Mouse (Mus musculus) ES-E14 (cell line): Measurements from ENCODE around the gene Plcxd2. TPM values are rescaled to one million over a fixed set of nuclear protein-coding genes. Genes with fewer than 3 reads are reported as not detected.

Experiments
- DNase-seq: peaks from one replicate; pipeline ENCODE4 v3.0.0-alpha.2; 2013; ENCODE audit warnings: low read depth, low spot score
- H3K27ac ChIP-seq: 2 replicates; pipeline ENCODE4 v1.5.1; 2012; ENCODE audit warnings: low read depth, mild to moderate bottlenecking, low read length, moderate library complexity, mixed read lengths; ENCODE audit not compliant: poor library complexity, insufficient read depth, severe bottlenecking
- H3K36me3 ChIP-seq: 2 replicates; pipeline ENCODE4 v1.6.1; 2012; ENCODE audit warnings: mild to moderate bottlenecking, low read length, moderate library complexity, mixed read lengths; ENCODE audit not compliant: control insufficient read depth, poor library complexity, insufficient read depth, severe bottlenecking
- H3K4me1 ChIP-seq, 2 experiments: fragments of 150-350 bp in 1 of 2; sonication (generic) in 1 of 2; 2 replicates each; pipeline ENCODE4 v1.6.1; 2012; ENCODE audit warnings: low read length in 2 of 2, mild to moderate bottlenecking in 1 of 2, mixed read lengths in 1 of 2; ENCODE audit not compliant: control insufficient read depth in 2 of 2, insufficient read depth in 2 of 2, poor library complexity in 1 of 2
- H3K4me3 ChIP-seq, 2 experiments: fragments of 150-350 bp in 1 of 2; sonication (generic) in 1 of 2; 2 replicates each; pipeline ENCODE4 v1.5.1; 2012; ENCODE audit warnings: low read length in 2 of 2, low read depth in 1 of 2, mild to moderate bottlenecking in 1 of 2, mixed read lengths in 1 of 2; ENCODE audit not compliant: insufficient read depth in 1 of 2, poor library complexity in 1 of 2, severe bottlenecking in 1 of 2
- H3K9ac ChIP-seq: 2 replicates; pipeline ENCODE4 v1.6.1; 2012; ENCODE audit warnings: low read depth, mild to moderate bottlenecking, low read length, mixed read lengths; ENCODE audit not compliant: poor library complexity, insufficient read depth, severe bottlenecking
- H3K9me3 ChIP-seq: fragments of 150-350 bp; sonication (generic); 2 replicates; pipeline ENCODE4 v1.6.1; 2012; ENCODE audit warnings: low read depth, mild to moderate bottlenecking, low read length; ENCODE audit not compliant: control insufficient read depth, insufficient read depth
- CHD2 ChIP-seq: IDR thresholded peaks from 2 replicates; pipeline ENCODE4 v1.6.1; 2014; ENCODE audit warnings: mild to moderate bottlenecking, low read depth, low read length, inconsistent platforms
- HCFC1 ChIP-seq: IDR thresholded peaks from 2 replicates; pipeline ENCODE4 v1.6.1; 2012; ENCODE audit warnings: low read length, inconsistent platforms, borderline replicate concordance; ENCODE audit not compliant: insufficient read depth
- MAFK ChIP-seq: IDR thresholded peaks from 2 replicates; pipeline ENCODE4 v1.6.1; 2014; ENCODE audit warnings: mild to moderate bottlenecking, low read depth, low read length, inconsistent platforms; ENCODE audit not compliant: insufficient read depth
- ZC3H11A ChIP-seq: IDR thresholded peaks from 2 replicates; pipeline ENCODE4 v1.6.1; 2012; ENCODE audit warnings: low read depth, mild to moderate bottlenecking, inconsistent platforms, low read length, borderline replicate concordance
- ZNF384 ChIP-seq: IDR thresholded peaks from 2 replicates; pipeline ENCODE4 v1.6.1; 2012; ENCODE audit warnings: low read depth, low read length, inconsistent platforms
- in situ Hi-C, 2 experiments: fragments of 600-800 bp; cut with MboI; formaldehyde crosslinking; loops; one replicate each; pipeline ENCODE4 v1.15.1; 2025; ENCODE audit warnings: low sequenced_read_pairs in 2 of 2, inconsistent platforms in 1 of 2; ENCODE audit not compliant: unreplicated experiment in 2 of 2
- total RNA-seq: library from RNA; depleted of rRNA; stranded (reverse); fragments of 300-350 nt; gene quantifications from 2 replicates; pipeline ENCODE4 v1.2.3, GENCODE M21; 2012

Plcxd2 gene
- total RNA-seq, 1 experiment: 3.3 TPM

DNA sequence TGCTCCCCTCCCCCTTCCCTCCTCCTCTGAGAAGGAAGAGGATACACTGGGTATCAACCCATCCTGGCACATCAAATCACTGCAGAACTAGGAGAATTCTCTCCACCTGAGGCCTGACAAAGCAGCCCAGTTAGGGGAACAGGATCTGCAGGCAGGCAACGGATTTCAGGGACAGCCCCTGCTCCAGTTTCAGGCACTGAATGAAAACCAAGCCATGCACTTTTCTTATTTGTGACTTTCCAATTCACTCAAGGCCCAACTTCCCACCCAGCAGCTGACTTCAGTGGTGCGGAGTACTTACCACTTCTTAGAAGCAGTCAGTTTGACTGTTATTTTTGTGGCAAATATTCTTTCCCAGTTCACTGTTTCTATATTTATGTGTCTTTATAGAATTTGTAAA is 69.3 kb downstream of the Plcxd2 start:
- Histone ChIP-seq H3K9me3 (no peaks in the 10 kb centered on the region), H3K4me3 (no peak overlapping the region), H3K27ac (no peak overlapping the region), H3K4me1 (0 out of 4 replicates have a peak, but pooled peaks cover 0 to 2% of the 10 kb centered on the region in 2 experiments), H3K36me3 (no peaks in the 10 kb centered on the region), H3K9ac (no peak overlapping the region)
- no peak for TF ChIP-seq HCFC1
- no peak for TF ChIP-seq ZNF384
- no peak for TF ChIP-seq MAFK
- no peak for TF ChIP-seq CHD2
- no peak for TF ChIP-seq ZC3H11A
- in situ Hi-C loops: no loop called here
- no peak for DNase-seq

DNA sequence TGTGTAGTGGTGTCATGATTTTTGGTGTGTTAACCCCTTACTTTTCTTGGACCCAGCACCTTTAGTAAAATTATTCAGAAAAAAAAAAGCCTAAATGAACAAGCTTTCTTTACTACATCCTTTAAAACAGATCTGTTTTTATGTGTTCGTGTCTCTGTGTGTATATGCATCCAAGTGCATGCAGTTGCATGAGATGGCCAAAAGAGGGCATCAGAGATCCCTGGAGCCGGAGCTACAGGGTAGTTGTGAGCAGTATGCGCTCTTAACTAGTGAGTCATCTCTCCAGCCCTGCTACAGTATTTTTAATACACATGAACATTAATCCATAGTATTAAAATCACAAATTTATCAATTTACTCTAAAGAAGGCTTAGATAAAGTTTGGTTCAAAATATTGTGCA is 70.6 kb downstream of the Plcxd2 start:
- H3K9me3 ChIP-seq: no peaks in the 10 kb centered on the region
- in situ Hi-C loops: no loop called here
- no peak for DNase-seq
- 0 out of 4 replicates have a peak, but pooled peaks cover 0 to 2% of the 10 kb centered on the region in 2 experiments for H3K4me1 ChIP-seq
- H3K9ac ChIP-seq: no peak overlapping the region
- no peak overlapping the region for H3K27ac ChIP-seq
- H3K36me3 ChIP-seq: no peaks in the 10 kb centered on the region
- TF ChIP-seq CHD2 (no peak), ZNF384 (no peak), ZC3H11A (no peak), HCFC1 (no peak), MAFK (no peak)
- no peak overlapping the region for H3K4me3 ChIP-seq

DNA sequence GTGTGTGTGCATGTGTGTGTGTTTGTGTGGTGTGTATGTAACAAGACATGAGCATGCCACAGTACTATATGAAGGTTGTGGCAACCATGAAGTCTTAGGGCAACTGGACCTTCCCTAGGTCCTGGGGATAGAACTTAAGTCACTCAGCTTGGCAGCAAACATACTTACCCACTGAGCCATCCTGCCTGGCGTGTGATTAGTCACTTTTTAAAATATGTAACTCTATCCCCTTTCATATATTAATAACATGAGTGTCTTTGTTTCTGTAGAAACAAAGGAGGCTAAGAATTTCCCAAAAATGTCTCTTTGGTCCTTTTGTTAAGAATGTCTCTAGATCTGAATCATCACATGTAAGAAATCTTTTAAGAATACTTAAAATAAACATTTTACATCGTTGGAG is 72.6 kb downstream of the Plcxd2 start:
- DNase-seq: no peak
- Histone ChIP-seq H3K4me3 (no peak overlapping the region), H3K27ac (no peak overlapping the region), H3K9me3 (no peaks in the 10 kb centered on the region), H3K4me1 (0 out of 4 replicates have a peak, but pooled peaks cover 0 to 2% of the 10 kb centered on the region in 2 experiments), H3K36me3 (no peaks in the 10 kb centered on the region), H3K9ac (no peak overlapping the region)
- in situ Hi-C loops: no loop called here
- TF ChIP-seq CHD2 (no peak), ZNF384 (no peak), ZC3H11A (no peak), HCFC1 (no peak)

DNA sequence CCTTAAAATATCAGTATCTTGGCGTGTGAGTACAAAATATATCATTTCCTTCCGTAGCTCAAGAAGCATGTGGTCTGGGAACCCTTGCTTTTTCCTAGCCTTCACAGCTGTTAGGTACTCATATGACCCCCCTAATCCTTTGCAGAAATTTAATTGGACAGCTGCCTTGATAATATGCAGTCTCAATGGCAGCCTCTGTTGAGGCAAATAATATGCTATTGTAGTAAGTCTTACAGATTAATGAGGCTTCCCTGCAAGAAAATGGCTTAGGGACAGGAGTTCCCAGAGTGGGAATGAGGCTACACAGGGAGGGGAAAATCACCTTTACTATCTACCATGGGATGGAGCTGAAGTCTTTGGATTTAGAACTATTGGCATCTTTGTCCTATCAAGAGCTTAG is 73.5 kb downstream of the Plcxd2 start:
- in situ Hi-C loops: no loop called here
- DNase-seq: no peak
- Histone ChIP-seq H3K9me3 (no peaks in the 10 kb centered on the region), H3K36me3 (no peaks in the 10 kb centered on the region), H3K9ac (no peak overlapping the region), H3K4me3 (no peak overlapping the region), H3K4me1 (0 out of 4 replicates have a peak, but pooled peaks cover 0 to 2% of the 10 kb centered on the region in 2 experiments), H3K27ac (no peak overlapping the region)
- TF ChIP-seq ZNF384 (no peak), HCFC1 (no peak), MAFK (no peak), ZC3H11A (no peak), CHD2 (no peak)

DNA sequence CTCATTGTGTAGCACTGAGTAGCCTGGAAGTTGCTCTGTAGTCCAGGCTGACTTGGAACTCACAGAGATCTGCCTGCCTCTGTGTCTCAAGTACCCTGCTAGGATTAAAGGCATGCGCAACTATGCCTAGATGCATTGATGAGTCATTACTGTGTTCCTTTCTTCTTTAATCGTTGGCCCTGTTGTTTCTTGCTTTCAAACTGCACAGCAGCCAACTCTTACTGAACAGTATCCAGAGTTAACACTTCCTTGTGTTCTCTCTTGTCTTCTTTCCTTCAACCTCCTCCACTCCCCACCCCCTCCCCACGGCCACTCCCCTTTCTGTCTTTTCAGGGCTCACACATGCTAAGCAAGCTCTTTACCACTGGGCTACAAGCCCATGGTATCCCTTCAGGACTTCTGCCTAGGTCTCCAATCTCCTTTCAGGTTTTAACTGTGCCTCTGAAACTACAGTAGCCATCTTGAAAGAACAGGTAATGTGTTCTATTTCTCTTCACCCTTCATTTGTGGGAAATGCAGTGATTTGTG is 74.0 kb downstream of the Plcxd2 start:
- no peak for TF ChIP-seq MAFK
- TF ChIP-seq HCFC1: no peak
- TF ChIP-seq ZC3H11A: no peak
- no peak for TF ChIP-seq CHD2
- TF ChIP-seq ZNF384: no peak
- no peaks in the 10 kb centered on the region for H3K36me3 ChIP-seq
- no peak overlapping the region for H3K4me3 ChIP-seq
- H3K9ac ChIP-seq: no peak overlapping the region
- H3K4me1 ChIP-seq: 0 out of 4 replicates have a peak, but pooled peaks cover 0 to 2% of the 10 kb centered on the region in 2 experiments
- H3K9me3 ChIP-seq: no peaks in the 10 kb centered on the region
- in situ Hi-C loops: no loop called here
- peak; percentile 27 for DNase-seq
- no peak overlapping the region for H3K27ac ChIP-seq
